Mouse (Mus musculus) liver, embryonic 14.5 days (tissue): ENCODE data around the gene Slc45a1. TPM values are rescaled to one million over a fixed set of nuclear protein-coding genes. Genes with fewer than 3 reads are reported as not detected.

Experiments
- ATAC-seq: fragments of 200-750 bp; cut with Nextera tagmentation; 2 replicates; pipeline ENCODE4 v1.8.0; 2017; ENCODE audit warnings: moderate number of reproducible peaks, mild to moderate bottlenecking, moderate library complexity; ENCODE audit not compliant: insufficient read depth
- DNase-seq, 3 experiments: peaks; one replicate each; pipeline ENCODE4 v3.0.0-alpha.2; 2012 to 2013; ENCODE audit warnings: low read depth in 3 of 3, low spot score in 3 of 3
- H3K27ac ChIP-seq: fragments of 300-500 bp; sonication (generic); 2 replicates; pipeline ENCODE4 v1.5.1; 2014; ENCODE audit warnings: moderate library complexity, mild to moderate bottlenecking, control low read depth, inconsistent platforms
- H3K27me3 ChIP-seq: fragments of 300-500 bp; sonication (generic); 2 replicates; pipeline ENCODE4 v1.6.1; 2014; ENCODE audit warnings: mild to moderate bottlenecking, low read length, moderate library complexity; ENCODE audit not compliant: control insufficient read depth, insufficient read depth
- H3K36me3 ChIP-seq: fragments of 300-500 bp; sonication (generic); replicated peaks from 2 replicates; pipeline ENCODE4 v1.6.1; 2014; ENCODE audit warnings: low read depth; ENCODE audit not compliant: control insufficient read depth, insufficient read depth
- H3K4me1 ChIP-seq, 2 experiments: fragments of 200-500 bp in 1 of 2; fragments of 300-500 bp in 1 of 2; sonication (generic) in 1 of 2; replicated peaks; 2 replicates each; pipeline ENCODE4 v1.6.1; 2012 to 2014; ENCODE audit warnings: antibody characterized with exemption in 1 of 2, inconsistent platforms in 1 of 2, low read length in 1 of 2; ENCODE audit not compliant: control insufficient read depth in 2 of 2, insufficient read depth in 2 of 2
- H3K4me2 ChIP-seq: fragments of 300-500 bp; sonication (generic); 2 replicates; pipeline ENCODE4 v1.6.1; 2014; ENCODE audit warnings: low read depth, mild to moderate bottlenecking, control low read depth, moderate library complexity
- H3K4me3 ChIP-seq, 2 experiments: fragments of 200-500 bp in 1 of 2; fragments of 300-500 bp in 1 of 2; sonication (generic) in 1 of 2; 2 replicates each; pipeline ENCODE4 v1.5.1; 2012 to 2014; ENCODE audit warnings: low read depth in 2 of 2, low read length in 2 of 2, mild to moderate bottlenecking in 2 of 2, control low read depth in 1 of 2, inconsistent platforms in 1 of 2, moderate library complexity in 1 of 2; ENCODE audit not compliant: insufficient read depth in 1 of 2
- H3K9ac ChIP-seq: fragments of 300-500 bp; sonication (generic); replicated peaks from 2 replicates; pipeline ENCODE4 v1.6.1; 2014; ENCODE audit warnings: mild to moderate bottlenecking, control low read depth, moderate library complexity
- H3K9me3 ChIP-seq: fragments of 300-500 bp; sonication (generic); 2 replicates; pipeline ENCODE4 v1.6.1; 2016; ENCODE audit warnings: low read length, mixed read lengths; ENCODE audit not compliant: control insufficient read depth
- CTCF ChIP-seq: IDR thresholded peaks from 2 replicates; pipeline ENCODE4 v1.5.1; 2016; ENCODE audit warnings: antibody characterized with exemption, low read depth, control low read depth
- EP300 ChIP-seq: IDR thresholded peaks from 2 replicates; pipeline ENCODE4 v1.6.1; 2016; ENCODE audit warnings: antibody characterized with exemption, low read depth
- WGBS: fragments of 180-500 bp; shearing (Covaris S2); extraction: QIAGEN DNeasy Blood & Tissue Kit; methylation state at CpG from one replicate; pipeline ENCODE4 v1.1.7; 2014; ENCODE audit not compliant: insufficient replicate concordance; 5-methylcytosine and 5-hydroxymethylcytosine counted together
- polyA plus RNA-seq, 2 experiments: library from polyadenylated mRNA; depleted of rRNA in 1 of 2; stranded (reverse) in 1 of 2; unstranded in 1 of 2; fragments of >200 nt; fragmentation: Nextera tagmentation in 1 of 2; extraction: Ambion mirVana in 1 of 2; gene quantifications; 2 replicates each; pipeline versions ENCODE4 v1.2.1 to v1.2.3; 2012 to 2014

The Slc45a1 gene
- polyA plus RNA-seq, 2 experiments, result not detected

DNA sequence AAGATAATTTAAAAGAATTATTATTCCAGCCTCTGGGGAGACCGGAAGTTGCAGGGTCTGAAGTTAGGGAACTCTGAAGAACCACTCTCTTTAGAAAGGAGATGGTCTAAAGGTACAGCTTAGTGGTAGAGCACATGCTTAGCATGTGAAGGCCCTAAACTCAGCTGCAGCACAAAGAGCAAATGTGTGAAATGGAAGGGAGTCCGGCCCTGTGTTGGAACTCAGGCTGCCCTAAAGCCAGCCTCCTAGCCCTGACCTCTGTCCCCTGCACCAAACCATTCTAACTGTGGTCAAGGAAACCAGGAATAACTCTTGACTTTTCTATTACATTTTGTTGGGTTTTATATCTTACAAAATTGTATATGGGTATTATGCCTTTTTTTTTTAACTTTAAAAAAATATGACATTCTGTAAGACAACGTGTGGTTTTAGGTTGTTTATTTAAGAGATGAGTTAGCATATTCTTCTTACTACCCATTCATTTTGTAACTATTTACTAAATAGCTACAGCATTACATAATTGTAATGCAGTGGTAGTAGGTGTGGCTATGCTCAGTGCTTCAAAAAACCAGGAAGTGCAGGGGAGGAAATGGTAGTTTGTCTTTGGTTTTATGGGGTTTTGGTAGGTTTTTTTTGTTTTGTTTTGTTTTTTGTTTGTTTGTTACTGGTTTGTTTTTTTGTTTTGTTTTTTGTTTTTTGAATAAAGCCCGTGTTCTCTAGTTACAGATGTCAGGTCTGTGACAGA, 58.3 kb downstream of the Slc45a1 start:
- Histone ChIP-seq H3K4me1 (peaks cover 40 to 58% of the 10 kb centered on the region in 2 experiments), H3K4me2 (peak overlapping the region; percentile 36; the same call in 1 of the 2 replicates), H3K9ac (no peak overlapping the region), H3K27me3 (no peaks in the 10 kb centered on the region), H3K4me3 (no peak overlapping the region), H3K27ac (0 out of 2 replicates have a peak overlapping the region, but pooled peaks have one; percentile 9), H3K9me3 (no peaks in the 10 kb centered on the region), H3K36me3 (no peaks in the 10 kb centered on the region)
- WGBS, result 53% methylated on average over 4 of the region's 4 CpGs
- TF ChIP-seq EP300 (no peak), CTCF (no peak)
- ATAC-seq, result no peak
- DNase-seq, result no peak

DNA sequence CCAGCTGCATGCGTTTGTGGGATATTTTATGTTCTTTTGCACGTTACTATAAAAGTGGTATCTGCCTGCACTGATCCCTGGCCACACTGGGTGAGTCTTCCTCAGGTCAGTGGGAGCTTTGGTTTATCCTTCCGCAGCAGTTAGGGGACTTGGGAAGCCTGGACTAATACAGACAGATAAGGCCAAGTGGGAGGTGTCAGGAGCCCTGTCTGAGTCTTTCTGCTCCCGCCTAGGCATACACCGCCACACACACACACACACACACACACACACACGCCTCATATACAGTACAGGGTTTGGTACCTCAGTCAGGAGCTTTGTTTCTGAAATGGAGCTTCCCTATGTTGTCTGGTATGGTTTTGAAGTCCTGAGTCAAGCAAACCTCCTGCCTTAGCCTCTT, 59.9 kb downstream of the Slc45a1 start:
- TF ChIP-seq CTCF (no peak), EP300 (peak; percentile 53)
- ATAC-seq (peak; percentile 82), DNase-seq (peak; percentile 56 to 63 (median 60))
- no peaks in the 10 kb centered on the region for H3K36me3 ChIP-seq
- no peaks in the 10 kb centered on the region for H3K27me3 ChIP-seq
- H3K4me3 ChIP-seq, result no peak overlapping the region
- H3K27ac ChIP-seq, result peak overlapping the region; percentile 47
- H3K9ac ChIP-seq, result peak overlapping the region; percentile 23
- no peaks in the 10 kb centered on the region for H3K9me3 ChIP-seq
- WGBS, result 19% methylated on average over 6 of the region's 6 CpGs
- peaks cover 46 to 62% of the 10 kb centered on the region in 2 experiments for H3K4me1 ChIP-seq
- peak overlapping the region; percentile 36 for H3K4me2 ChIP-seq

DNA sequence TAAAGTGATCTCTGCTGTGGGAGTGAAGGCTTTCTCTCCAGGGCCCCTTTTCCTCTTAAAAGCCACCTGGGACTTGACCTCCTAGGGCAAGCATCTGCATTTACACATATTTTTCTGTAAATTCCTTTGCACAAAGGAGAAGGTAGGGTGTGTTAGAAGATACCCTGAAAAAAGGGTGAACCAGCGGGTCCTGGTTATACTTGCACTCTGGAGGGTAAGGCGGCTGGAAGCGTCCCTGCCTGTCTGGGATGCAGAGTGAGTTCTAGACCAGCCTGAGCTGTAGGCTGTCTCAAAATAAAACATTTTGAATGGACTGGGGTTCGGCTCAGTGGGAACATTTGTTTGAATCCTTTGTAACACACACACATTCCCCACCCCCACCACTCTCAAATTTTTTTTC, 60.4 kb downstream of the Slc45a1 start:
- no peak for TF ChIP-seq EP300
- TF ChIP-seq CTCF, result no peak
- Histone ChIP-seq H3K9me3 (no peaks in the 10 kb centered on the region), H3K9ac (0 out of 2 replicates have a peak overlapping the region, but pooled peaks have one; percentile 13), H3K4me2 (no peak overlapping the region), H3K4me1 (peaks cover 51 to 66% of the 10 kb centered on the region in 2 experiments), H3K36me3 (no peaks in the 10 kb centered on the region), H3K4me3 (no peak overlapping the region), H3K27me3 (no peaks in the 10 kb centered on the region), H3K27ac (no peak overlapping the region)
- ATAC-seq (no peak), DNase-seq (no peak)
- WGBS, result 74% methylated on average over 4 of the region's 4 CpGs

DNA sequence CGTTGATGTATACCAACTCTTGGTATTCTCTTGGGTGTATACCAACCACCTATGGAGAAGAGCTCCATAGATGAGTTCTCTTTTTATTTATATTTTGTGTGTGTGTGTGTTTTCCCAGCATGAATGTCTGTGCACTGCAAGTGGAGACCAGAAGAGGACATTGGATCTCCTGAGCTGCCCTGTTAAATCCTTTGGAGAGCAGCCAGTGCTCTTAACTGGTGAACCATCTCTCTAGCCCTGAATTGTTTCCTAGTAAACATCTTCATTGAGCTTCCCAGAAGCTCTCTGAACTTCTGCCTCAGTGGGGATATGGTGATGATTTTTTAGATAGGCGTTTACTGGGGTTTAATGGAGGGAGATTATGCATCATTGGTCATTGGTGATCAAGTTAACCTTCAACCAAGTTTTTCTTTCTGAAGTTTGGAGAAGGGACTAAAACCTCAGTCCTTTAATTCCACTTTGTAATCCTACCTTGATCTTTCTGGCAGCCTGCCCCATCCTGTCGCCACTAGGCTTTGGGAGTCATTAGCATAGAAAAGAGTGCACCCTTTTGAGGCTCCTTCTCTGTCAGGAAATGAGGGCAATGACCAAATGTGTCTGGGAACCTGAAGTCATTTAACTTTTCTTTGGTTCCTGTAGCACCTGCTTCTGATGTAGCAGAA, 61.2 kb downstream of the Slc45a1 start:
- Histone ChIP-seq H3K4me3 (no peak overlapping the region), H3K9ac (no peak overlapping the region), H3K27me3 (no peaks in the 10 kb centered on the region), H3K9me3 (no peaks in the 10 kb centered on the region), H3K4me2 (no peak overlapping the region), H3K4me1 (peaks cover 60 to 69% of the 10 kb centered on the region in 2 experiments), H3K27ac (no peak overlapping the region), H3K36me3 (no peaks in the 10 kb centered on the region)
- TF ChIP-seq CTCF, result no peak
- ATAC-seq, result no peak
- 56% methylated on average over 3 of the region's 3 CpGs for WGBS
- DNase-seq, result no peak

DNA sequence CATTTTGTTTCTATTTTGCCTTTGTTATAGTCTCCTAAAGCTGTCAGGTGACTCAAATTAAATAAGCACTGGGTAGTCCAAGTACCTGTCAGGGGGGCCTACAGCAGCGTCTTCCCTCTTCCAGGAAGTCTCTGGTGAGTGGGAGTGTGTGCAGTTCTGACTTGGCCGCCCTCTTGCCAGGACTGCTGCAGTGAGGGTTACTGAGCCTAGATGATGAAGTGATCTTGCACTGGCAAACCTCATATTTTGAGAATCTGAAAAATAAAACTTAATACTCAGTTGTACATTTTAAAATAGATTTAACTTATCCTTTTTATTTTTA, 63.7 kb downstream of the Slc45a1 start:
- Histone ChIP-seq H3K27ac (peak overlapping the region; percentile 3), H3K4me3 (peak overlapping the region; percentile 29 to 45), H3K36me3 (no peaks in the 10 kb centered on the region), H3K4me2 (peak overlapping the region; percentile 56), H3K9me3 (no peaks in the 10 kb centered on the region), H3K4me1 (peaks cover 61 to 74% of the 10 kb centered on the region in 2 experiments), H3K9ac (peak overlapping the region; percentile 36), H3K27me3 (no peaks in the 10 kb centered on the region)
- no peak for TF ChIP-seq CTCF
- no peak for TF ChIP-seq EP300
- no peak for ATAC-seq
- DNase-seq, result no peak
- WGBS, result 53% methylated on average over 2 of the region's 2 CpGs
